Comparison of ENCODE assay signal across 12 mouse cellular contexts in genomic region chr6:71525556-71525955, GRCm38 (mm10). TPM values are rescaled to one million over a fixed set of nuclear protein-coding genes. Genes with fewer than 3 reads are reported as not detected.
A peak's percentile ranks its signal among the peaks of the same experiment; 100 is the strongest.
DNase-seq lines count a peak whose midpoint lies in the region; ATAC-seq lines count a peak whose summit lies in the region.
"Had no signal": no experiment of that assay in that cellular context is flagged by ENCODE, and none has a peak within 500 bp of the region (broad histone marks: within the 10 kb centered on the region; RNA-seq: fewer than 3 reads in every experiment).

No protein-coding gene starts in this region.

- ATAC-seq in granulocyte monocyte progenitor cell, adult 5-6 weeks (replicated peaks; ENCODE audit: poor library complexity, severe bottlenecking): no peak

- peak; percentile 11 for DNase-seq in adrenal gland, postnatal 14 days
- no peak for DNase-seq in adrenal gland, postnatal 4 days (ENCODE audit: low spot score in 2 of 2)
- DNase-seq in right cerebral cortex, adult 18-20 months: peak; percentile 43
- DNase-seq in right cerebral cortex, postnatal 4 days: no peak
- DNase-seq in gonadal fat pad, adult 2 months (ENCODE audit: low read depth): peak; percentile 56
- peak; percentile 24 for DNase-seq in telencephalon, adult 2 months (ENCODE audit: low read depth, low spot score)
- no peak for DNase-seq in gastrocnemius, postnatal 14 days
- DNase-seq: heart, adult 2 months; kidney, adult 18-20 months; lung, adult 18-20 months; thymus, adult 18-20 months had no signal

- intact Hi-C loops in gastrocnemius, postnatal 14 days (cut with DNase I; ENCODE audit: low total_unique reads): no loop called here

RNA-seq across cellular contexts. Expression of gene Chmp3, which starts 18.0 kb away (rescaled TPM):
- 99.8 and 107 TPM in 2 replicates for total RNA-seq in adrenal gland, postnatal 14 days (2021)
- 100 to 1,000 TPM in 1 of 2 experiments, 10 to 100 TPM in 1; 92.9 to 102 TPM for total RNA-seq in adrenal gland, postnatal 4 days (2021)
- 53.2 and 54.2 TPM in 2 replicates for polyA plus RNA-seq in gonadal fat pad, adult 2 months (2012; rRNA removed)
- total RNA-seq in granulocyte monocyte progenitor cell, adult 5-6 weeks (2014; fragmentation: Nextera tagmentation): 28.6 and 36.1 TPM in 2 replicates
- 82.2 and 114 TPM in 2 replicates for total RNA-seq in granulocyte monocyte progenitor cell, adult 5-6 weeks (2017)
- 10 to 100 TPM; 39.4 to 40.6 TPM for total RNA-seq in gastrocnemius, postnatal 14 days (2021)

RNA-seq across cellular contexts. Expression of gene Rnf103, which starts 31.9 kb away (rescaled TPM):
- total RNA-seq in adrenal gland, postnatal 14 days (2021): 28.5 and 30.6 TPM in 2 replicates
- total RNA-seq in adrenal gland, postnatal 4 days (2021): 10 to 100 TPM; 38.9 to 39.1 TPM
- polyA plus RNA-seq in gonadal fat pad, adult 2 months (2012; rRNA removed): 10.9 and 17.7 TPM in 2 replicates
- total RNA-seq in granulocyte monocyte progenitor cell, adult 5-6 weeks (2014; fragmentation: Nextera tagmentation): 7.1 and 8.6 TPM in 2 replicates
- total RNA-seq in granulocyte monocyte progenitor cell, adult 5-6 weeks (2017): 7.3 and 10.6 TPM in 2 replicates
- total RNA-seq in gastrocnemius, postnatal 14 days (2021): 10 to 100 TPM; 18.2 to 19.1 TPM

Comparison
In these comparisons a context has a peak if more than half of its experiments do, and no peak if none do; other contexts are left out.
1. DNase-seq: peak in adrenal gland, postnatal 14 days (single experiment), right cerebral cortex, adult 18-20 months (single experiment), gonadal fat pad, adult 2 months (single experiment) and telencephalon, adult 2 months (single experiment); none in adrenal gland, postnatal 4 days (0 of 2), right cerebral cortex, postnatal 4 days (single experiment) and gastrocnemius, postnatal 14 days (single experiment).